Mouse (Mus musculus): ENCODE measurements around the gene Cachd1. TPM values are rescaled to one million over a fixed set of nuclear protein-coding genes. Genes with fewer than 3 reads are reported as not detected.
A peak's percentile ranks its signal among the peaks of the same experiment; 100 is the strongest.

Cachd1 gene
- polyA plus RNA-seq, 1 experiment from 2014 or later, result 52.5 TPM

DNA sequence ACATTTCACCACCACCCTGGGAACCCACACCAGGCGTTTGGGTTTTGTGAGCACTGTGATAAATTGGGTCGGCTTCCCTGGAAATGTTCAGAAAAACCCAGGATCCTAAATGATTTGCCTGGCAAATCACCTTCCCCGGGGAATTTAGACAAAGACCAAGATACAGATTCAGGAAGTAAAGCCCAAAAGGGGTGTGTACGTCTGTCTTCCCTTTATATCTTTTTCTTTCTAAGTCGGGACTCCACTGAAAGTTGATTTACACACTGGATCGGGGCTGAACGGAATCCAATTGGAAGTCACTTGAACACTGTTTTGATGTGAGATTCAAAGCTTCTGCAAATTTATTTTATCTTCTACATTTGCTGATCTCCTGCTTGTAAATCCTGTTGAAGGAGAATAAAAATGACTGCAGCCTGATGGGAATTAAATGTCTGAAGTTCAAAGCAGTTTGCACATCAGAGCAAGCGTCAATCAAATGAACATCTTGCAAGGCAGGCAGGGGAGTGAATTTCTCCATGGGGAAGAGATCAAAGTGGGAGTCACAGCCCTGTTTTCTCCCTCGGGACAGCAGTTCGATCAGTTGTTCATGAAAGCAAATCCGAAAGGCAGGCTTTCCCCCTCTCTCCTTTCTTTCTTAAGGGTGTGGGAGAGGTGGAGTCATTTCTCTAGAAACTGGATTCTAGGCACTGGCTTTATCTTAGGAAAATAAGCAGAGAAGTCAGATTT, 134.3 kb downstream of the Cachd1 start:
- no peak overlapping the region for H3K4me3 ChIP-seq
- no peaks in the 10 kb centered on the region for H3K9me3 ChIP-seq
- 13% methylated on average over 11 of the region's 11 CpGs for WGBS
- no peak overlapping the region for H3K9ac ChIP-seq
- no peak for ATAC-seq (ENCODE audit: insufficient number of reproducible peaks, insufficient read depth, low FRiP score, low TSS enrichment, low read depth)
- 0 out of 2 replicates have a peak overlapping the region, but pooled peaks have one; percentile 41 for H3K27ac ChIP-seq
- H3K27me3 ChIP-seq, result no peaks in the 10 kb centered on the region
- no peaks in the 10 kb centered on the region for H3K36me3 ChIP-seq
- peaks cover 56% of the 10 kb centered on the region for H3K4me1 ChIP-seq
- no peak overlapping the region for H3K4me2 ChIP-seq

DNA sequence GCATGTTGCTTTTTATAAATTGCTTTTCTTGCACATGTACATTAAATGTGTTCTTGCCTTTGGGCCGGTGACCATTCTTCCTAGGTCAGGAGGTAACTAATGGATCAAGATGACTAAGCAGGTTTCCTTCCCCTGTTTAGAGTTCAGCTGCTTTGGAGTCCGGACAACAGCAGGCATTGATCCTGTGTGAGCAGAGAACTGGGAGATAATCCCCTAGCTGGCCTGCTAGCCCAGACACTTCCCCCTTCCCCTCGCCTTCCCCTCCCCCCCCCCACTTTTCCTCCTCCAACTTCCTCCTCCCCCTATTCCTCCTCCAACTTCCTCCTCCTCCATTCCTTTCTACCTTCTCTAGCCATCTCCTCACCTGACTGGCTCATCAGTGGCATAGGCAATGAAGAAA, 135.2 kb downstream of the Cachd1 start:
- H3K4me2 ChIP-seq, result no peak overlapping the region
- H3K4me1 ChIP-seq, result peaks cover 57% of the 10 kb centered on the region
- no peaks in the 10 kb centered on the region for H3K9me3 ChIP-seq
- no peak overlapping the region for H3K27ac ChIP-seq
- no peaks in the 10 kb centered on the region for H3K27me3 ChIP-seq
- no peak for ATAC-seq (ENCODE audit: insufficient number of reproducible peaks, insufficient read depth, low FRiP score, low TSS enrichment, low read depth)
- no peak overlapping the region for H3K4me3 ChIP-seq
- H3K9ac ChIP-seq, result no peak overlapping the region
- no peaks in the 10 kb centered on the region for H3K36me3 ChIP-seq
- WGBS, result 32% methylated on average over 2 of the region's 3 CpGs

DNA sequence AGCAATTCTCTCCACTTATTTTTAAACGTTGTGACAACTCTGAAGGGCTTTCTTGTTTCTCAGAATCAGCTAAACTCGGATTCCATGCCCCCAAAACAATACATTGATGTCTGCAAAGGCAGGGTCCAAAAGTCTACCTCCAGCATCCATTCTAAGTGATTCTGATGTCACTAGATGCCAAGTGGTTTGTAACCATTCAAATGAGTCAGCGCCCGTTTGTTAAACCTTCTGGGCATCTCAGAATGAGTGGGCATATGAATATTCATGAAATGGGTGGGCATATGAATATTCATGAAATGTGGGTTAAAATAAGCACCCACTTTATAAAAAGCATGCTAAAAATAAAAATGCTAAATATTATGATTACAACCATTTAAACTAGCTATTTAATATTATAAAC, 137.2 kb downstream of the Cachd1 start:
- H3K4me1 ChIP-seq, result peaks cover 45% of the 10 kb centered on the region
- no peaks in the 10 kb centered on the region for H3K27me3 ChIP-seq
- ATAC-seq (ENCODE audit: insufficient number of reproducible peaks, insufficient read depth, low FRiP score, low TSS enrichment, low read depth), result no peak
- whole genome bisulfite sequencing, result 80% methylated on average over 4 of the region's 4 CpGs
- no peak overlapping the region for H3K4me3 ChIP-seq
- H3K9ac ChIP-seq, result no peak overlapping the region
- H3K9me3 ChIP-seq, result no peaks in the 10 kb centered on the region
- no peak overlapping the region for H3K4me2 ChIP-seq
- H3K27ac ChIP-seq, result no peak overlapping the region
- peaks cover 10% of the 10 kb centered on the region for H3K36me3 ChIP-seq

DNA sequence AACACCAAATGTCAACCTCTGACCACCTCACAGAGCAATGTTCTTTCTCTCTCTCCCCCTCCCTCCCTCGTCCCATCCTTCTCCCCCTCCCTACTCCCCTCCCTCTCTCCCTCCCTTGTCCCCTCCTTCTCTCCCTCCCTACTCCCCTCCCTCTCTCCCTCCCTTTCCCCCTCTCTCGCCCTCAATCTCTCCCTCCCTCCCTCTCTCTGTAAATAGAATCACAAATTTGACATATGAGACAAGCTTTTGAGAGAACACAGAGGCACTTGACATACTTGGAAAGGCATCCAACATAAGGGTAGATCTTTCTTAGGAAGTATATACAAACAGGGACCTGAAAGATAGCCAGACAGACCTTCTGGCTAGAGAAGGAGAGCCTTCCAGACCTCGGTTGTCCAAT, 138.1 kb downstream of the Cachd1 start:
- Histone ChIP-seq H3K27me3 (no peaks in the 10 kb centered on the region), H3K9ac (no peak overlapping the region), H3K4me3 (no peak overlapping the region), H3K36me3 (peaks cover 18% of the 10 kb centered on the region), H3K4me2 (no peak overlapping the region), H3K9me3 (no peaks in the 10 kb centered on the region), H3K27ac (no peak overlapping the region), H3K4me1 (peaks cover 36% of the 10 kb centered on the region)
- ATAC-seq (ENCODE audit: insufficient number of reproducible peaks, insufficient read depth, low FRiP score, low TSS enrichment, low read depth), result no peak
- 30% methylated on average over 3 of the region's 3 CpGs for WGBS

DNA sequence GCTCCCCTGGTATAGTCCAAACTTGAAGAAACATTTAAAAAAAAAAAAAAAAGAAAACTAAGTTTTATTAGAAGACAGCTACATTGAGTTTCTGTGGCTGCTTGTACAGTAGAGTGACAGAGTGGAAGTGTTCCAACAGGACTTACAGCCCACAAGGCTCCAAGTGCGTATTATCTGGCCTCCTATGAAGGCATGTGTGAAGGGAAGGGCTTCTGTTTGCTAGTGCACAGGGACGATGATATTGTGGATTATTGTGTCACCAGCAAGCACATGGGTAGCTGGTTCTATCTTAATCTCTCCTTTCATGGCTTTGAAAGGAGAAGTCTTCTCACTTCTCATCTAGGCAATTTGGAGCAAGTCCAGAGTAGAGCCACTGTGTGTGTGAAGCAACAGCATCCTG, 138.6 kb downstream of the Cachd1 start:
- no peak for ATAC-seq (ENCODE audit: insufficient number of reproducible peaks, insufficient read depth, low FRiP score, low TSS enrichment, low read depth)
- no peak overlapping the region for H3K4me2 ChIP-seq
- WGBS, result 71% methylated on average over 2 of the region's 2 CpGs
- H3K27me3 ChIP-seq, result no peaks in the 10 kb centered on the region
- H3K27ac ChIP-seq, result no peak overlapping the region
- no peak overlapping the region for H3K4me3 ChIP-seq
- H3K4me1 ChIP-seq, result peaks cover 31% of the 10 kb centered on the region
- H3K9me3 ChIP-seq, result no peaks in the 10 kb centered on the region
- peaks cover 24% of the 10 kb centered on the region for H3K36me3 ChIP-seq
- H3K9ac ChIP-seq, result no peak overlapping the region

DNA sequence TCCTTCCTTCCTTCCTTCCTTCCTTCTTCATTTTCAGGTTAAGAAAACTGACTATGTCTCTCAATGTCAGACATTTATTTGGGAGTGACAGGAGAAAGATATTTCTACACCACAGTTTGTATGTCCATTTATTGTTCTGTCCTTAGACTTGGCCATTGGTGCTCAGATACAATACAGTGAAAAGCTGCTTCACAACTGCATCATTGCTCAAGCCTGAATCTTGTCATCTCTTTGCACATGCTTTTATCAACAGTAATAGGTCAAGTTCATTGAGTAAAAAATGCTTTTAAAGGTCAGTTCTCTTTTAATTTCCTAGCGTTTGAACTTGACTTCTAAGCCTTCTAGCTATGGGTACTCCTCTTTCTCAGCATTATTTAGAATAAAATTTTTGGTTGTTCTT, 141.0 kb downstream of the Cachd1 start:
- Histone ChIP-seq H3K4me3 (no peak overlapping the region), H3K27me3 (no peaks in the 10 kb centered on the region), H3K9ac (no peak overlapping the region), H3K27ac (no peak overlapping the region), H3K4me2 (no peak overlapping the region), H3K9me3 (no peaks in the 10 kb centered on the region), H3K4me1 (peaks cover 24% of the 10 kb centered on the region), H3K36me3 (peaks cover 47% of the 10 kb centered on the region)
- no peak for ATAC-seq (ENCODE audit: insufficient number of reproducible peaks, insufficient read depth, low FRiP score, low TSS enrichment, low read depth)
- 88% methylated on average over 1 of the region's 1 CpGs for WGBS

DNA sequence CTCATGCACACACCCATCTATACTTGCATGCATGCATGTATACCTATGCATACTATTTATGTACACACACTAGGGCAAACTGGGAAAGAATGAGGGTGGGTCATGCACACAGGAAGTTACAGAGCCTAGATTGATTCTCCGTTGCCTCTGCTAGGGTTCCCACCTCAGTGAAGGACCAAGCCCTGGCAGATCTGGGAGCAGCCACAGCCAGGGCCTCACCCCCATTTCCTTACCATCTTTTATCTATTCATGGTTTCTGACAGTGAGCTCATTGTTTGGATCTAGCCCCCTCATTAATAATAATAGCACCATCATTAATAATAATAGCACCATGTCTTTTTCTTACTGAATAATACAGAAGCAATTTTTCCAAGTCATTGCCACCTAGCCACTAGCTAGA, 143.9 kb downstream of the Cachd1 start:
- H3K9ac ChIP-seq, result no peak overlapping the region
- ATAC-seq (ENCODE audit: insufficient number of reproducible peaks, insufficient read depth, low FRiP score, low TSS enrichment, low read depth), result no peak

DNA sequence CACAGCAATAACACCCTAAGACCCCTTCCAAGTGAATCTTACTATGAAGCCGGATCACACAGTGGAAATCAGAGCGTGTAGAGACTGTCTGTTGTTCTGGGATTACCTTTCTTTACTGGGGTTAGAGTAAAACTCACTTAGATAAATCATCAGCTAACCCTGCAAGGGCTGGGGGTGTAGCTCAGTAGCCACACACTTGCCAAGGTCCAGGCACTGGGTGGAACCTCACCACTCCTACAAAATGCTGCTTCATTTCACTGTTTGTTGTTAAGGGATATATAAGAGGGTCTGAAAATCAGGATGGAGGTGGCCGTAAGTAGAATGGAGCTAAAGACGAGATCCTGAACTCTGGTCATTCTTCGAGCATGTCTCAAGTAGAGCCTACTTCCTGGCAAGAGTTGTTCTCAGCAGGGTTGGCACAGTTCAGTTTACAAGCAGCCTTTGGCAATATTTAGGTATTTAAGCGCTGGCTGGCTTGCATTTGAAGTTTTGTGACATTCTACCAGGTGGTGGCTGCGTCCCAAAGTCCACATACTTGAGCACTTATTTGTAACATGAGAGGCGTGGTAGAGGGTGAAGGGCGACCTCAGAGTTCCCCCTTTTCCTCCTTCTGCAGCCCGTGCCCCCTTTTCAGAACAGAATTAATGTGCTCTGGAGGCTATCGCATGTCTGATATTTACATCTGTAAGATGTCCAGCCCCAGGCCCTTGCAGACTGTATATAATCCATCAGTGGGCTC, 146.5 kb downstream of the Cachd1 start:
- no peak overlapping the region for H3K4me3 ChIP-seq
- peaks cover 59% of the 10 kb centered on the region for H3K4me1 ChIP-seq
- peak; percentile 62 for ATAC-seq (ENCODE audit: insufficient number of reproducible peaks, insufficient read depth, low FRiP score, low TSS enrichment, low read depth)
- H3K9ac ChIP-seq, result no peak overlapping the region
- H3K27me3 ChIP-seq, result no peaks in the 10 kb centered on the region
- WGBS, result 40% methylated on average over 11 of the region's 11 CpGs
- no peaks in the 10 kb centered on the region for H3K9me3 ChIP-seq
- no peak overlapping the region for H3K4me2 ChIP-seq
- H3K27ac ChIP-seq, result peak overlapping the region; percentile 55
- peaks cover 47% of the 10 kb centered on the region for H3K36me3 ChIP-seq

More for the DNA sequence above, 143.9 kb downstream of the Cachd1 start:
- no peak overlapping the region for H3K4me3 ChIP-seq
- H3K4me1 ChIP-seq, result peaks cover 42% of the 10 kb centered on the region
- WGBS, result 83% methylated on average over 1 of the region's 1 CpGs
- no peak overlapping the region for H3K4me2 ChIP-seq
- no peaks in the 10 kb centered on the region for H3K9me3 ChIP-seq
- no peak overlapping the region for H3K27ac ChIP-seq
- peaks cover 50% of the 10 kb centered on the region for H3K36me3 ChIP-seq
- no peaks in the 10 kb centered on the region for H3K27me3 ChIP-seq

DNA sequence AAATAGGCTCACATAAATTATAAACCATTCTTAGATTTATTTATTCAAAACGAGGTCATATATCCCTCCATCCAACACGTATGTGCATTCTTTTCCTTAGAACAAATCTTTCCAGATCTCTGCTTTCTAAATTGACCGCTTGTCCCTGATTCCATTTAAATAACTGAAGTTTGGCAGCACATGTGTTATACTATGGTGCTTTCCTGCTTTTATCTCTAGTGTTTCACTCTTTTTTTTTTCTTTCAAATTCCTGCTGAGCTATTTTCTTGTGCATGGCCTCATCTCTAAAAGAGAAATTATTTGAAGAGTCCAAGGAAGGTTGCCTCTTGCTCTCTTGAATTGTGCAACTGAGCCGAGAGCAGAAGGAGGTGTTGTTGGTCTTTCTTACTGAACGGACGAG, 147.1 kb downstream of the Cachd1 start:
- Histone ChIP-seq H3K27ac (peak overlapping the region; percentile 62; the same call in 1 of the 2 replicates), H3K36me3 (peaks cover 40% of the 10 kb centered on the region), H3K27me3 (no peaks in the 10 kb centered on the region), H3K9ac (no peak overlapping the region), H3K4me3 (no peak overlapping the region), H3K4me2 (no peak overlapping the region), H3K4me1 (peaks cover 59% of the 10 kb centered on the region), H3K9me3 (no peaks in the 10 kb centered on the region)
- 42% methylated on average over 6 of the region's 6 CpGs for WGBS
- ATAC-seq (ENCODE audit: insufficient number of reproducible peaks, insufficient read depth, low FRiP score, low TSS enrichment, low read depth), result no peak

DNA sequence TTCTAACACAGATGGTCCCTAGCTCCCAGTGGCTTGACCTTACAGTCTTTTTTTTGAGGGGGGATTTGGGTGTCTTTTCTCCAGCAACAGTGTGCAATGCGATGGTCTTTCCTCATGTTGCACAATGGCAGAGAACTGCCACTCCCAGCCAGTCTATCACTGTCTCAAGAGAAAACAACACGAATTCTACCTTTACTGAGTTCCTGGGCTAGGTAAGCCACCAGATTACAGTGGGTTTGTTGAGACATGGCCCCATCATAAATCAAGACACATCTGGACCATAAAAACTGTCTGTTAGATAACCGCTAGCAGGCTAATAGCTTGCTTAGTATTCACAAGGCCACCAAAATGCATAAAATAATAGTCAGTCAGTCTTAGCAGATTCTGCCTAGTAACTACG, 147.8 kb downstream of the Cachd1 start:
- H3K27me3 ChIP-seq, result no peaks in the 10 kb centered on the region
- H3K9ac ChIP-seq, result no peak overlapping the region
- H3K9me3 ChIP-seq, result no peaks in the 10 kb centered on the region
- H3K4me2 ChIP-seq, result no peak overlapping the region
- H3K36me3 ChIP-seq, result peaks cover 36% of the 10 kb centered on the region
- peaks cover 59% of the 10 kb centered on the region for H3K4me1 ChIP-seq
- H3K27ac ChIP-seq, result peak overlapping the region; percentile 62
- no peak overlapping the region for H3K4me3 ChIP-seq
- WGBS, result 72% methylated on average over 4 of the region's 4 CpGs
- ATAC-seq (ENCODE audit: insufficient number of reproducible peaks, insufficient read depth, low FRiP score, low TSS enrichment, low read depth), result no peak

DNA sequence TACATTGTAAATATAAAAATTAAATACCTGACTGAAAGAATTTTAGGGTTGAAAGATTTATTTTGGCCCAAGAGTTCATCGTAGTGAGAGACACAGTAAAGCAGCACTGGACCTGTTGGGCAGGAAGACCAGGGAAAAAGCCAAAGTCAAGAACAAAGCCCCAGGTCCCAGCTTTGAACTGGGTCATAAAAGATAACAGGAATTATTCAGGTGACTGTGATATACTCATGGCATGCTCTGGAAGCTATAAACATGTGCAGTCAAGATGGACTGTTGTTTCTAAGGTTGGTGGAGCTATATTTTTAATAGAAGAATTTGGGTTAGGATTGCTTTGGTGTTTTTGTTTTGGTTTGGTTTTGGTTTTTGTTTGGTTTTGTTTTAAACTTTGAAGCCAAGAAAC, 148.7 kb downstream of the Cachd1 start:
- Histone ChIP-seq H3K27ac (no peak overlapping the region), H3K4me1 (peaks cover 59% of the 10 kb centered on the region), H3K4me3 (no peak overlapping the region), H3K4me2 (no peak overlapping the region), H3K36me3 (peaks cover 28% of the 10 kb centered on the region), H3K27me3 (no peaks in the 10 kb centered on the region), H3K9me3 (no peaks in the 10 kb centered on the region), H3K9ac (no peak overlapping the region)
- 96% methylated on average over 1 of the region's 1 CpGs for WGBS
- ATAC-seq (ENCODE audit: insufficient number of reproducible peaks, insufficient read depth, low FRiP score, low TSS enrichment, low read depth), result no peak

DNA sequence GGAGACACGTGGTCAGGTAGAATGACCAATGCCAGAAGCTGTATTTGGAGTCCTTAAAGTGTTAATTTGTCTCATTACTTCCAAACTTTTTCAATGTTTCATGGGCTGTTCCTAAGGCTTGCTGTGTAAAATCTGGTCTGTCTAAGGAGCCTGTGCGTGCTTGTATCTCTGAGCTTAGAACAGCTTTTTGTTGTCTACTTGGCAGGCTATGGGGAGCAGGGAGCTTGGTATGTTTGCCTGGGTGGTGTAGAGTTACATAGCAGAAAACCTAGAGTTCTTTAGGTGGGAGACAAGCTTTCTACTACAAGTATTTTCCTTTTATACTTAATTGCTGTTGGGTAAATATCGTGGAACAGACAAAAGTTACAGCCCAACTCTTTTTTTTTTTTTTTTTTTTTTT, 150.1 kb downstream of the Cachd1 start:
- Histone ChIP-seq H3K27me3 (no peaks in the 10 kb centered on the region), H3K9ac (no peak overlapping the region), H3K4me1 (peaks cover 51% of the 10 kb centered on the region), H3K4me2 (no peak overlapping the region), H3K9me3 (no peaks in the 10 kb centered on the region), H3K36me3 (peaks cover 16% of the 10 kb centered on the region), H3K27ac (peak overlapping the region; percentile 48), H3K4me3 (no peak overlapping the region)
- no peak for ATAC-seq (ENCODE audit: insufficient number of reproducible peaks, insufficient read depth, low FRiP score, low TSS enrichment, low read depth)
- 32% methylated on average over 3 of the region's 3 CpGs for WGBS

Data from embryonic facial prominence, embryonic 13.5 days (tissue).